Mouse (Mus musculus) forebrain, embryonic 12.5 days (tissue): ENCODE data around the gene Efcab8. TPM values are rescaled to one million over a fixed set of nuclear protein-coding genes. Genes with fewer than 3 reads are reported as not detected.
"Not testable (repeated sequence)": the region's sequence is repeated elsewhere in the genome, so short reads cannot be mapped to it uniquely, and the experiment has no call there.

Source experiments
- ATAC-seq: fragments of 200-750 bp; cut with Nextera tagmentation; 2 replicates; pipeline ENCODE4 v1.8.0; 2017; ENCODE audit warnings: moderate TSS enrichment; ENCODE audit not compliant: low FRiP score
- H3K27ac ChIP-seq: fragments of 300-500 bp; sonication (generic); 2 replicates; pipeline ENCODE4 v1.5.1; 2016; ENCODE audit warnings: mild to moderate bottlenecking
- H3K27me3 ChIP-seq: fragments of 300-500 bp; sonication (generic); 2 replicates; pipeline ENCODE4 v1.6.1; 2016; ENCODE audit warnings: mild to moderate bottlenecking
- H3K36me3 ChIP-seq: fragments of 300-500 bp; sonication (generic); replicated peaks from 2 replicates; pipeline ENCODE4 v1.6.1; 2016; ENCODE audit warnings: mild to moderate bottlenecking
- H3K4me1 ChIP-seq: fragments of 300-500 bp; sonication (generic); 2 replicates; pipeline ENCODE4 v1.6.1; 2016
- H3K4me2 ChIP-seq: fragments of 300-500 bp; sonication (generic); 2 replicates; pipeline ENCODE4 v1.6.1; 2016; ENCODE audit warnings: mild to moderate bottlenecking, moderate library complexity
- H3K4me3 ChIP-seq: fragments of 300-500 bp; sonication (generic); replicated peaks from 2 replicates; pipeline ENCODE4 v1.5.1; 2016; ENCODE audit warnings: mild to moderate bottlenecking
- H3K9ac ChIP-seq: fragments of 300-500 bp; sonication (generic); 2 replicates; pipeline ENCODE4 v1.6.1; 2016; ENCODE audit warnings: mild to moderate bottlenecking
- H3K9me3 ChIP-seq: fragments of 300-500 bp; sonication (generic); 2 replicates; pipeline ENCODE4 v1.6.1; 2016
- WGBS: fragments of 180-500 bp; shearing (Covaris S2); methylation state at CpG from one replicate; pipeline ENCODE4 v1.1.7; 2016; 5-methylcytosine and 5-hydroxymethylcytosine counted together
- polyA plus RNA-seq: library from polyadenylated mRNA; unstranded; fragments of >200 nt; fragmentation: Nextera tagmentation; extraction: Ambion mirVana; gene quantifications from 2 replicates; pipeline ENCODE4 v1.2.1, GENCODE M21; 2016

Gene Efcab8
- polyA plus RNA-seq, 1 experiment from 2014 or later = not detected

DNA sequence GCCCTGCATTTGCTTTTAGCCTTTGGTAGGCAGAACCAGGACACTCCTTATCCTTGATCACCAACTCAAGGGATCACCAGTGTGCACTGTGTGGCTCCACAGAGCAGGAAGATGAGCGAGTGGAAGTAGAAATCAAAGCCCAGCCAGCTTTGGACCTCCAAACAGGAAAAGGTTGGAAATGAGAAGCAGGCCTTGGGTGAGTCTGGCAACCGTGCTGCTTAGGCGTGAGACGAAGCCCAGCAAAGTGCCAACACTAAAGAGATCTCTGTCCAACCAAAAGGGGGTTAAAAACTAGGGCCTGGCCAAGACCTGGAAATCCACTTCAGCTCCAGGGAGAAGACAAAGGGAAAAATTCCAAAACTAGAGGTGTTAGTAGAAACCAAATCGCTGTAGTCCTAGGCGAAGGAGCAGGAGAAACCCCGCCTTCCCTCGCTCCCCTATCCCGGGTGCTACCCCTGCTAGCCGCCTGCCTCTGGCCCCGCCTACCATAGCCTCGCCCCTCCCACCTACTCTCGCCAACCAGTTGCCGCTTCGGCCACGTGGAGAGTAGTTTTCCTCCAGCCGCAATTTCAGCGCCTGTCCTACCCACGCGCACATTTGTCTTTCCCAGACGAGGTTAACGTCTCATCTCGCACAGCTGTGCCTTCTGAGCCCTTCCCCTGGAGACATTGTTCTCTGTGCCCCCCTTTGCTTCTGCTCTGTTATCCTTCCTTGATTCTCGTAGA, 931 bp upstream of the Efcab8 start:
- ATAC-seq = peak; percentile 81
- peak overlapping the region; percentile 29 for H3K4me3 ChIP-seq
- no peaks in the 10 kb centered on the region for H3K9me3 ChIP-seq
- 15% methylated on average over 24 of the region's 24 CpGs for WGBS
- 0 out of 2 replicates have a peak overlapping the region, but pooled peaks have one; percentile 29 for H3K9ac ChIP-seq
- no peak overlapping the region for H3K27ac ChIP-seq
- peak overlapping the region; percentile 54 for H3K4me2 ChIP-seq
- H3K4me1 ChIP-seq = peaks cover 11% of the 10 kb centered on the region
- peaks cover 4% of the 10 kb centered on the region; the same call in 1 of the 2 replicates for H3K36me3 ChIP-seq
- peaks cover 6% of the 10 kb centered on the region; the same call in 1 of the 2 replicates for H3K27me3 ChIP-seq

- 87% methylated on average over 4 of the region's 4 CpGs for WGBS
- Histone ChIP-seq H3K36me3 (no peaks in the 10 kb centered on the region), H3K27me3 (peaks cover 6% of the 10 kb centered on the region; the same call in 1 of the 2 replicates), H3K9me3 (no peaks in the 10 kb centered on the region), H3K4me3 (no peak overlapping the region), H3K27ac (no peak overlapping the region), H3K4me2 (no peak overlapping the region), H3K4me1 (peaks cover 11% of the 10 kb centered on the region), H3K9ac (no peak overlapping the region)
- ATAC-seq = no peak
Measured at GRCm38 (mm10) chr2:153781181-153781580, 1.4 kb downstream of the Efcab8 start.

DNA sequence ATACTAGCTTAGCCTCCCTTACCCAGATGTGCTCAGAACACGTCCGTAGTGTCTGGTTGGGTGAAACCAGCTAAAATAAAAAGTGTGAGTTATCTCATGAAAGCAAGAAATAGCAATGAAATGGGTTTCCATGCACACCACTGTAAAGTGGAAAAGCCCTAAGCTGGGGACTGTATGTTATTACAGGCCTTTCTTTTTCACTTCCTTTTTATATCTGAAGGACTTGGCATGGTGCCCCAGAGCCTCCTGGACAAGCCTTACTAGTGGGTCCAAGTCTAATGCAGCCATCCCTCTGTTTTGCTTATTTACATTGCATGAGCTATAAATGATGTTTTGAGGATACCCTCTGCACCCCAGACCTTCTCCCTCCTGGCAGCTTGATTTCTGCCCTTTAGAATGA, 4.9 kb downstream of the Efcab8 start:
- H3K9me3 ChIP-seq = no peaks in the 10 kb centered on the region
- WGBS = 87% methylated on average over 2 of the region's 2 CpGs
- H3K4me3 ChIP-seq = no peak overlapping the region
- H3K27me3 ChIP-seq = 0 out of 2 replicates have a peak, but pooled peaks cover 2% of the 10 kb centered on the region
- H3K27ac ChIP-seq = no peak overlapping the region
- H3K9ac ChIP-seq = no peak overlapping the region
- no peak overlapping the region for H3K4me2 ChIP-seq
- no peaks in the 10 kb centered on the region for H3K4me1 ChIP-seq
- no peaks in the 10 kb centered on the region for H3K36me3 ChIP-seq
- no peak for ATAC-seq

- Histone ChIP-seq H3K9me3 (no peaks in the 10 kb centered on the region), H3K4me3 (no peak overlapping the region), H3K4me2 (no peak overlapping the region), H3K4me1 (no peaks in the 10 kb centered on the region), H3K9ac (no peak overlapping the region), H3K36me3 (no peaks in the 10 kb centered on the region), H3K27me3 (no peaks in the 10 kb centered on the region), H3K27ac (no peak overlapping the region)
- no peak for ATAC-seq
Measured at GRCm38 (mm10) chr2:153793366-153793765, 13.6 kb downstream of the Efcab8 start.

- no peak for ATAC-seq
- no peaks in the 10 kb centered on the region for H3K36me3 ChIP-seq
- 53% methylated on average over 5 of the region's 5 CpGs for WGBS
- no peaks in the 10 kb centered on the region for H3K9me3 ChIP-seq
- no peak overlapping the region for H3K9ac ChIP-seq
- H3K27me3 ChIP-seq = no peaks in the 10 kb centered on the region
- no peaks in the 10 kb centered on the region for H3K4me1 ChIP-seq
- no peak overlapping the region for H3K4me2 ChIP-seq
- no peak overlapping the region for H3K4me3 ChIP-seq
- H3K27ac ChIP-seq = no peak overlapping the region
Measured at GRCm38 (mm10) chr2:153795090-153795489, 15.4 kb downstream of the Efcab8 start.

DNA sequence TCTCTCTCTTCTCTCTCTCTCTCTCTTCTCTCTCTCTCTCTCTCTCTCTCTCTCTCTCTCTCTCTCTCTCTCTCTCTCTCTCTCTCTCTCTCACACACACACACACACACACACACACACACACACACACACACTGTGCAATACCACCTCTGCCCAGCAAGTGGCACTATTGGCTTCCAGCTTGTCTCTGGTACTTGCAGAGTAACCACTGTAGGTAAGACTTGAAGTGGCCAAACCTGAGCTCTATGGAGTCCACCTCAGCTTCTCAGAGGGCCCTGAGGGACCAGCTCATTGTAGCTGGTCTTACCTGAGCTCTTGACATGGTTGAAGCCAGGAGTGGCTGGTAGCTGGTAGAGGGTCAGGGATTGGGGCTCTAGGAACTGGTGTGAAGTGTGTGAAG, 27.7 kb downstream of the Efcab8 start:
- not testable (repeated sequence) for ATAC-seq, H3K9ac ChIP-seq, H3K4me2 ChIP-seq, H3K4me3 ChIP-seq, H3K9me3 ChIP-seq, H3K4me1 ChIP-seq, H3K27ac ChIP-seq, H3K27me3 ChIP-seq, H3K36me3 ChIP-seq

DNA sequence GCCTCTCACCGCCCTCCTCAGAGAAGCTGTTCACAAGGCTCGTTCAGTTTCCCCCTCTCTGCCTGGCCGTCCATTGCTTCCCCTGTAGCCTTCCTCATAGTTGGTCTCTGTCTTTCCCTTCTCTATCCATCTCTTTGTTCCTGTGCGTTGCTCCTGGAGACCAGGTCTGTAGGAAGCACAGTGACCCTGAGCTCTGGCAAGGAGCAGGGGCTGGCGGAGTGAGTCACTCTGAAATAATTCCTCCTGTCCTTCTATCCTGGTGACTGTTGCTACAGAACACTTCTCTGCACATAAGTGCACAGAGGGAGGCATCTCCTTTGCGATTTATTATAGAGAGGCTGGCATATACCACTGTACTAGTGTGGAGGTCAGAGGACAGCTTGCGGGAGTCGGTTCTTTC, 28.4 kb downstream of the Efcab8 start:
- no peak for ATAC-seq
- WGBS = 83% methylated on average over 8 of the region's 8 CpGs
- H3K9ac ChIP-seq = no peak overlapping the region
- no peaks in the 10 kb centered on the region for H3K36me3 ChIP-seq
- no peaks in the 10 kb centered on the region for H3K27me3 ChIP-seq
- H3K4me2 ChIP-seq = no peak overlapping the region
- no peaks in the 10 kb centered on the region for H3K4me1 ChIP-seq
- no peak overlapping the region for H3K27ac ChIP-seq
- H3K9me3 ChIP-seq = no peaks in the 10 kb centered on the region
- no peak overlapping the region for H3K4me3 ChIP-seq

GRCm38 (mm10) chr2:153808841-153809240, 29.1 kb downstream of the Efcab8 start:
- ATAC-seq = no peak
- 89% methylated on average over 6 of the region's 6 CpGs for WGBS

GRCm38 (mm10) chr2:153809921-153810320, 30.2 kb downstream of the Efcab8 start:
- Histone ChIP-seq H3K27ac (no peak overlapping the region), H3K4me1 (no peaks in the 10 kb centered on the region), H3K4me2 (no peak overlapping the region), H3K9ac (no peak overlapping the region), H3K9me3 (no peaks in the 10 kb centered on the region), H3K4me3 (no peak overlapping the region), H3K27me3 (no peaks in the 10 kb centered on the region), H3K36me3 (no peaks in the 10 kb centered on the region)
- WGBS = 76% methylated on average over 3 of the region's 3 CpGs
- no peak for ATAC-seq

More at GRCm38 (mm10) chr2:153808841-153809240, 29.1 kb downstream of the Efcab8 start:
- H3K4me1 ChIP-seq = no peaks in the 10 kb centered on the region
- H3K27ac ChIP-seq = no peak overlapping the region
- H3K36me3 ChIP-seq = no peaks in the 10 kb centered on the region
- H3K4me2 ChIP-seq = no peak overlapping the region
- H3K27me3 ChIP-seq = no peaks in the 10 kb centered on the region
- no peak overlapping the region for H3K4me3 ChIP-seq
- no peak overlapping the region for H3K9ac ChIP-seq
- H3K9me3 ChIP-seq = no peaks in the 10 kb centered on the region

- Histone ChIP-seq H3K36me3 (no peaks in the 10 kb centered on the region), H3K4me3 (no peak overlapping the region), H3K27ac (no peak overlapping the region), H3K9me3 (no peaks in the 10 kb centered on the region), H3K4me1 (no peaks in the 10 kb centered on the region), H3K27me3 (no peaks in the 10 kb centered on the region), H3K9ac (no peak overlapping the region), H3K4me2 (no peak overlapping the region)
- ATAC-seq = no peak
- WGBS = 88% methylated on average over 2 of the region's 2 CpGs
Measured at GRCm38 (mm10) chr2:153822005-153822543, 42.3 kb downstream of the Efcab8 start.

- no peak overlapping the region for H3K4me3 ChIP-seq
- H3K27ac ChIP-seq = no peak overlapping the region
- H3K27me3 ChIP-seq = no peaks in the 10 kb centered on the region
- no peaks in the 10 kb centered on the region for H3K4me1 ChIP-seq
- no peaks in the 10 kb centered on the region for H3K9me3 ChIP-seq
- no peak overlapping the region for H3K4me2 ChIP-seq
- ATAC-seq = no peak
- no peaks in the 10 kb centered on the region for H3K36me3 ChIP-seq
- WGBS = 79% methylated on average over 6 of the region's 6 CpGs
- H3K9ac ChIP-seq = no peak overlapping the region
Measured at GRCm38 (mm10) chr2:153824593-153824992, 44.9 kb downstream of the Efcab8 start.

- ATAC-seq, H3K4me2 ChIP-seq, H3K36me3 ChIP-seq, H3K4me1 ChIP-seq, H3K27ac ChIP-seq, H3K9ac ChIP-seq, H3K27me3 ChIP-seq, H3K9me3 ChIP-seq, H3K4me3 ChIP-seq: not testable (repeated sequence)
- 79% methylated on average over 32 of the region's 32 CpGs for WGBS
Measured at GRCm38 (mm10) chr2:153825900-153826299, 46.2 kb downstream of the Efcab8 start.

DNA sequence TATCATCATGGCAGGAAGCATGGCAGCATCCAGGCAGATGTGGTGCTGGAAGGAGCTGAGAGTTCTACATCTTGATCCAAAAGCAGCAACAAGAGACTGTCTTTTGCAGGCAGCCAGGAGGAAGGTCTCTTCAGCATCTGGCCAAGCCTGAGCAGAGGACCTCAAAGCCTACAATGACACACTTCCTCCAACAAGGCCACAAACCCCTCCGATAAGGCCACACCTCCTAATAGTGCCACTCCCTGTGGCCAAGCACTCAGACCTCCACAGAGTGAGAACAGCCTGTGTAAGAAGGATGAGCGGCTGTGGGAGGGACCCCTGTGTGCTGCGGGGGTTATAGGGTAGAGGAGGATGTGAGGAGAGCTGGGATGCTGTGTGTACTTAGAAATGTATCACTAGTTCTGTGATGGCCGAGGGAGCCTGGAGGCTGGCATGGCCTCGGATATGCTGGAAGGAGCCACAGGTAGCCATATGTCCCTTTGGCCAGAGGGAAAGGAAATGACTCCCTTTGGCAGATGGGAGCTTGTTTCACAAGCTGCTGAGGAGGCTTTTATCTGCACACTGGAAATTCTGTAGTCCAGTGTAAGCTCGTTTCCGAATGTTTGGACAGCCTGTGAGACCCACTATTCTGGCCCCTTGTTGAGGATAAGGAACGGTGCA, 47.6 kb downstream of the Efcab8 start:
- Histone ChIP-seq H3K36me3 (no peaks in the 10 kb centered on the region), H3K27me3 (no peaks in the 10 kb centered on the region), H3K4me1 (no peaks in the 10 kb centered on the region), H3K4me3 (no peak overlapping the region), H3K9ac (no peak overlapping the region), H3K9me3 (no peaks in the 10 kb centered on the region), H3K4me2 (no peak overlapping the region), H3K27ac (no peak overlapping the region)
- WGBS = 88% methylated on average over 8 of the region's 8 CpGs
- ATAC-seq = no peak
